Mouse (Mus musculus): ENCODE measurements at regions not wholly inside any gene's neighbourhood (a gene's known extent, or its start where the extent isn't known, plus 50 kb on each side); places are given as distances from the start of the nearest gene placed in this dataset.

DNA sequence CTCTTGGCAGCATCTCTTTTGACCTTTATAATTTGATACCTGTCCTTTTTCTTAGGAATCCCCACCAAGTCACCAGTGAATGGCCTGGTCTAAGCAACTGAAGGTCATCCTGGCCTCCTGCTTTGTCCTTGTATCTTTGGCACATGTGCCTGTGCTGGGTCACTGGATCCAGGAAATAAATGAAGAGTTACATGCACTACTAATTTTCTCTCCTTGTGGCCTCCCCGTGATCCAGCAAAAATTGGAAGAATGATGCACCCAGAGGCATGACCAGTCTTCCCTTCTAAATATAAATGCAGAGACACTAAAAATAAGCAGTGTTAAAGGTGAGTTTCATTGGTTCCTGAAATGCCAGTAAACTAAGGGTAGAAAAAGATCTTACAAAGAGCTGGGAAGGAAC lies 141.4 kb upstream of the Nampt start:
- Histone ChIP-seq H3K36me3 (no peaks in the 10 kb centered on the region), H3K9ac (no peak overlapping the region), H3K4me2 (replicated peaks) (no peak overlapping the region), H3K4me3 (replicated peaks) (no peak overlapping the region), H3K27me3 (replicated peaks) (no peaks in the 10 kb centered on the region), H3K27ac (no peak overlapping the region), H3K4me1 (replicated peaks) (no peaks in the 10 kb centered on the region), H3K9me3 (no peaks in the 10 kb centered on the region)
- ATAC-seq: no peak
- WGBS: 69% methylated on average over 1 of the region's 1 CpGs

DNA sequence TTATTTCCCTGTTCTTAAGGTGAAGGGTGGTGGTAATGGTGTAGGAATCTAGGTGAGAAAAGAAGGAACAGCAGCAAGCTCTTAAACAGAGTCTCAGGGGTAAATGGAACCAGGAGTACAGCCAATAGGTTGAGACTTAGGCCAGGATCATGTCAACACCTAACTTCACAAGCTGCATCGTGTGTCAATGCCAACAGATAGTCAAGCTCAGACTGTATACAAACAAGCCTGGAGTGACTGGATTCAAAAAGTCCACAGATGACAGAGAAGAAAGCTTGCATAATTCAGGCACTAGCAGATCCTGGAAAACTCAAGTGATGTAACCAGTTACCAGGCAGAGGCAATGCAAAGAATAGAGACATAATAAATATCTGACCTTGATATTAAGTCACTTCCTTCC lies 140.6 kb upstream of the Nampt start:
- 58% methylated on average over 1 of the region's 1 CpGs for WGBS
- Histone ChIP-seq H3K9me3 (no peaks in the 10 kb centered on the region), H3K27me3 (replicated peaks) (no peaks in the 10 kb centered on the region), H3K4me2 (replicated peaks) (no peak overlapping the region), H3K4me1 (replicated peaks) (no peaks in the 10 kb centered on the region), H3K27ac (no peak overlapping the region), H3K4me3 (replicated peaks) (no peak overlapping the region), H3K36me3 (no peaks in the 10 kb centered on the region), H3K9ac (no peak overlapping the region)
- ATAC-seq: no peak

DNA sequence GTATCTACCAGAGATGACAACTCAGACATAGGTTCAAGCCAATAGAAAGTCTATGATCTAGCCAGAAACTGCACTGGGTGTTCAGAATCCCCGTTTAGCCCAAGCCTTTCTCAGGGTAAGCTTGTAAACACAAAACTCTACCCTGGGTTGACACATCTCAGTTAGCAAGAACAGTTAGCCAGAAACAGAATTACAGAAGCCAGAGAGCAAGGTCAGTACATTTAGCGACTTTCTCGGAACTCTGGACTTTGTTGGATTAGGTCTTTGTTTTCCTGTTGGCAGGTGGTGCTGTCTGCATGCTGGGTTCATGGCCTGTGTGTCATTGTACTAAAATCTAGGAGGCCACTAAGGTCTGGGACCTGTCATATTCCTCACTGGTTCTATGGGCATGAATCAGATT lies 137.4 kb upstream of the Nampt start:
- H3K9ac ChIP-seq: no peak overlapping the region
- no peaks in the 10 kb centered on the region for H3K9me3 ChIP-seq
- no peak for ATAC-seq
- no peaks in the 10 kb centered on the region for H3K4me1 ChIP-seq (replicated peaks)
- H3K27me3 ChIP-seq (replicated peaks): no peaks in the 10 kb centered on the region
- no peaks in the 10 kb centered on the region for H3K36me3 ChIP-seq
- 74% methylated on average over 3 of the region's 3 CpGs for WGBS
- no peak overlapping the region for H3K4me3 ChIP-seq (replicated peaks)
- H3K4me2 ChIP-seq (replicated peaks): no peak overlapping the region
- H3K27ac ChIP-seq: no peak overlapping the region

DNA sequence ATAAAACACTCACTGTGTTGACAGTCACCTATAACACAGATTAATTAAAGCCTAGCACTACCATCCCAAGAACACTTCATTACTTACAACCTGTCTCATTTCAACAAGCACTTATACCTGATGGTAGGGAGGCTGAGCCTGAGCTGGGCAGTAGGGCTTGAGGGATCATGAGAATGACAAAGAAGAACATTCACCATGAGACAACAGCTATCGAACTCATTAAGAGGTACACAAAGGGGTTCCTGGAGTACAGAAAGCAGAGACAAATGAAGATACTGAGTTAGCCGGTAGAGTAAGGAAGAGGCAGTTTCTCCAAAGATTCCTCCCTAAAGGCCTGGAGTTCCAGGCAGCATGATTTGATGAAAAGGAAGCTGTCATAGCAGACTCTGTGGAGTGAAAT lies 136.0 kb upstream of the Nampt start:
- ATAC-seq: no peak
- no peaks in the 10 kb centered on the region for H3K9me3 ChIP-seq

GRCm38 (mm10) chr12:32685788-32686385 lies 133.5 kb upstream of the Nampt start:
- no peak overlapping the region for H3K4me2 ChIP-seq (replicated peaks)
- no peak overlapping the region for H3K9ac ChIP-seq
- no peak for ATAC-seq
- WGBS: 89% methylated on average over 7 of the region's 7 CpGs
- no peaks in the 10 kb centered on the region for H3K27me3 ChIP-seq (replicated peaks)
- no peak overlapping the region for H3K4me3 ChIP-seq (replicated peaks)
- no peaks in the 10 kb centered on the region for H3K36me3 ChIP-seq
- H3K4me1 ChIP-seq (replicated peaks): no peaks in the 10 kb centered on the region
- H3K27ac ChIP-seq: no peak overlapping the region
- H3K9me3 ChIP-seq: no peaks in the 10 kb centered on the region

More for the DNA sequence above, 136.0 kb upstream of the Nampt start:
- H3K4me1 ChIP-seq (replicated peaks): no peaks in the 10 kb centered on the region
- H3K4me2 ChIP-seq (replicated peaks): no peak overlapping the region
- H3K36me3 ChIP-seq: no peaks in the 10 kb centered on the region
- no peaks in the 10 kb centered on the region for H3K27me3 ChIP-seq (replicated peaks)
- no peak overlapping the region for H3K9ac ChIP-seq
- 88% methylated on average over 2 of the region's 2 CpGs for WGBS
- no peak overlapping the region for H3K27ac ChIP-seq
- H3K4me3 ChIP-seq (replicated peaks): no peak overlapping the region

GRCm38 (mm10) chr12:32689361-32689760 lies 130.0 kb upstream of the Nampt start:
- H3K27me3 ChIP-seq (replicated peaks): no peaks in the 10 kb centered on the region
- no peaks in the 10 kb centered on the region for H3K36me3 ChIP-seq
- WGBS: 87% methylated on average over 4 of the region's 4 CpGs
- no peaks in the 10 kb centered on the region for H3K9me3 ChIP-seq
- no peak overlapping the region for H3K4me2 ChIP-seq (replicated peaks)
- no peak overlapping the region for H3K4me3 ChIP-seq (replicated peaks)
- H3K27ac ChIP-seq: no peak overlapping the region
- no peaks in the 10 kb centered on the region for H3K4me1 ChIP-seq (replicated peaks)
- H3K9ac ChIP-seq: no peak overlapping the region
- ATAC-seq: no peak

DNA sequence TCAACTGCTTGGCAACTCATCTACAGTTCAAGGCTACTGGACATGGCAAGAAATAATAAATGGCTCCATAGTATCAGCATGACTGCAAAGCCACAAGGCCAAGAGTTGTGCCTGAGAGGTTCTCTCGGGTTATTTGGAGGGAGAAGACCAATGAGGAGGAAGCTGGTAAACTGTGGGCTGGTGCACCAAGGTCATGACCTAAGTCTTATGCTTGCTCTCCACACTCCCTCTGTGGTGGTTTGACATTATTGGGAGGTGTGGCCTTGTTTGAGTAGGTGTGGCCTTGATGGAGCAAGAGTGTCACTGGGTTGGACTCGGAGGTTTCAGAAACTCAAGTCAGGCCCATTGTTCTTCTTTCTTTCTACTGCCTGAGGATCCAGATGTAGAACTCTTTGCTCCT lies 129.2 kb upstream of the Nampt start:
- Histone ChIP-seq H3K9me3 (no peaks in the 10 kb centered on the region), H3K4me3 (replicated peaks) (no peak overlapping the region), H3K4me1 (replicated peaks) (no peaks in the 10 kb centered on the region), H3K27ac (no peak overlapping the region), H3K9ac (no peak overlapping the region), H3K4me2 (replicated peaks) (no peak overlapping the region), H3K36me3 (no peaks in the 10 kb centered on the region), H3K27me3 (replicated peaks) (no peaks in the 10 kb centered on the region)
- ATAC-seq: no peak
- WGBS: 83% methylated on average over 2 of the region's 2 CpGs

DNA sequence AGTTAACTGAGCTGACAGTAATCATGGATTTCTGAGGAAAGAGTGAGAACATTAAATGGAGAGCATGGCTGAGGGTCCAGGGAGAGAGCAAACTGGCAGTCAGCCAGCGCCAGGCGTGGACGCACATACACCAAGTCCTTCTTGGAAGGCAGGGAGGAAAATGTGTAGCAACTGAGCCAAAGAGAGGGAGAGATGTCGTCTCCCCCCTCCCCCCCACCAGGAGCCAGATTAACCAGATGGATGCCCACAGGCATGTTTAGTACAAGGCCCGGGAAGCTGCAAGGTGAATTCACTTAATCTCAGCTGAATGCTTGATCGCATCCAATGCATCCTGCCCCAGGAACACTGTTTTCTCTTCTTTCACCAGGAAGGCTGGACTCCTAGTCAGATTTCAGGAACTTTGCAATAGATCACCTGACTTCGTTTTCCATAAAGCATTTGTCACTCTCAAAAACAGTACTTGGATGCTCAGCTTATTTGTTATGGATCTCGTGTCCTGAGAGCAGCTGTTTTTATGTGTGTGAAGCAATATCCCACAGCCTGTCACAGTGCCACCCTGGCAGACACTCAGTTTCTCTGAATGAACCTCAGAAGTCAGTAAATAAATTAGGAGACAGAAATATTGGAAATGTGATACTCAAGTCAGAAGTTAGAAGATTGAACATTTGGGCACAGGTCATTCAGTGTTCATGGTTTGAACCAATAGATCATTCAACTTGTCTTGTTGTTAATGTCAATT lies 127.1 kb upstream of the Nampt start:
- ATAC-seq: no peak
- WGBS: 69% methylated on average over 8 of the region's 8 CpGs
- H3K9ac ChIP-seq: no peak overlapping the region
- H3K4me3 ChIP-seq (replicated peaks): no peak overlapping the region
- no peaks in the 10 kb centered on the region for H3K9me3 ChIP-seq
- no peaks in the 10 kb centered on the region for H3K4me1 ChIP-seq (replicated peaks)
- no peak overlapping the region for H3K27ac ChIP-seq
- no peaks in the 10 kb centered on the region for H3K36me3 ChIP-seq
- no peak overlapping the region for H3K4me2 ChIP-seq (replicated peaks)
- H3K27me3 ChIP-seq (replicated peaks): no peaks in the 10 kb centered on the region

DNA sequence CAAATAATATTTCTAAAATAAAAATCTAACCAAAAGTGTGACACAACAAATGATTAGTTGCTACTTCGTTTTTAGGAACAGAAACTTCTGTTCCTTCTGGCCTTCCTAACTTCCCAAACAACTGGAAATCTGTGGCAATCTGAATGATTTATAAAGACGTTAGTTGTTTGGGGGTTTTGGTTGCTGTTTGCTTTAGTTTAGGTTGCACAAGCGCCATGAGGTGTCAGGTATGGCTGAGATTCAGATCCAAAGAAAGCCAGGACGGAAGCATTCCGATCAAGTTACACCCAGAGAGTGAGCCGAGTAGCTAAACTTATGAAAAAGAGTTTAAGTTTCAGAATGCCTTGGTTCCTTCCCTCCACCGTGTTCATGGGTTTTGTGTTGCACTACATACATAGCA lies 126.4 kb upstream of the Nampt start:
- Histone ChIP-seq H3K4me1 (replicated peaks) (no peaks in the 10 kb centered on the region), H3K4me3 (replicated peaks) (no peak overlapping the region), H3K9ac (no peak overlapping the region), H3K9me3 (no peaks in the 10 kb centered on the region), H3K27me3 (replicated peaks) (no peaks in the 10 kb centered on the region), H3K36me3 (no peaks in the 10 kb centered on the region), H3K27ac (no peak overlapping the region), H3K4me2 (replicated peaks) (no peak overlapping the region)
- 80% methylated on average over 7 of the region's 7 CpGs for WGBS
- ATAC-seq: no peak

DNA sequence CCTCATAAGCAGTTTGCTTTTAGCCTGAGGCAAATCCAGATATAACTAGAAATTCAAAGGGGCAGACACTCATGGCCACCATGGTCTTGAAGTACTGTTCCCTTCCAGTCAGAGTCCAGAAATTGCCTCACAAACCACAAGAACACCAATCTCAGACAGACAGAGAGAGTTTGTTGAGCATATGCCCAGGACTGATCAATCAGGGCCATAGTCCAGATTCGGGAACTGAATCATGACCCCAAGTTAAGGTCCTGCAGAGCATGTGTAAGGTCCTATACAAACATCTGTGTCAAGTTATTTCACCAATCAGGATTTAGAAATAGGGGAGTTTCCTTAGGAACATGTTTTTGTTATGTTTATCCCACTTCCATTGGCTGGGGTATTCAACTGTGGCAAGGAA lies 125.7 kb upstream of the Nampt start:
- Histone ChIP-seq H3K36me3 (no peaks in the 10 kb centered on the region), H3K9ac (no peak overlapping the region), H3K27me3 (replicated peaks) (no peaks in the 10 kb centered on the region), H3K27ac (no peak overlapping the region), H3K9me3 (no peaks in the 10 kb centered on the region), H3K4me1 (replicated peaks) (no peaks in the 10 kb centered on the region), H3K4me2 (replicated peaks) (no peak overlapping the region), H3K4me3 (replicated peaks) (no peak overlapping the region)
- no peak for ATAC-seq
- 85% methylated on average over 1 of the region's 1 CpGs for WGBS

- H3K4me3 ChIP-seq (replicated peaks): no peak overlapping the region
- WGBS: 81% methylated on average over 2 of the region's 2 CpGs
- H3K27ac ChIP-seq: no peak overlapping the region
- no peaks in the 10 kb centered on the region for H3K9me3 ChIP-seq
- H3K4me1 ChIP-seq (replicated peaks): no peaks in the 10 kb centered on the region
- H3K9ac ChIP-seq: no peak overlapping the region
- no peak for ATAC-seq
- no peak overlapping the region for H3K4me2 ChIP-seq (replicated peaks)
- H3K27me3 ChIP-seq (replicated peaks): no peaks in the 10 kb centered on the region
- H3K36me3 ChIP-seq: no peaks in the 10 kb centered on the region
These were observed 122.5 kb upstream of the Nampt start for GRCm38 (mm10) chr12:32696832-32697231.

GRCm38 (mm10) chr12:32709188-32709587 lies 110.2 kb upstream of the Nampt start:
- Histone ChIP-seq H3K4me3 (replicated peaks) (no peak overlapping the region), H3K4me1 (replicated peaks) (no peaks in the 10 kb centered on the region), H3K4me2 (replicated peaks) (no peak overlapping the region), H3K27me3 (replicated peaks) (no peaks in the 10 kb centered on the region), H3K9me3 (no peaks in the 10 kb centered on the region), H3K36me3 (no peaks in the 10 kb centered on the region), H3K27ac (no peak overlapping the region), H3K9ac (no peak overlapping the region)
- ATAC-seq: no peak
- 93% methylated on average over 10 of the region's 10 CpGs for WGBS

All from intestine, embryonic 15.5 days (tissue).